Mouse (Mus musculus): ENCODE measurements around the gene Srprb. TPM values are rescaled to one million over a fixed set of nuclear protein-coding genes. Genes with fewer than 3 reads are reported as not detected.
"Not testable (repeated sequence)": the region's sequence is repeated elsewhere in the genome, so short reads cannot be mapped to it uniquely, and the experiment has no call there.

Gene Srprb
- polyA plus RNA-seq, 1 experiment, result 45.9 TPM

GRCm38 (mm10) chr9:103213631-103214030, 11.7 kb upstream of the Srprb start:
- no peak for DNase-seq (ENCODE audit: low read depth, low spot score)
- 70% methylated on average over 2 of the region's 2 CpGs for WGBS

- WGBS, result 41% methylated on average over 28 of the region's 28 CpGs
- DNase-seq (ENCODE audit: low read depth, low spot score), result no peak
Measured at GRCm38 (mm10) chr9:103212654-103213420, 10.9 kb upstream of the Srprb start.

- no peak for DNase-seq (ENCODE audit: low read depth, low spot score)
- 67% methylated on average over 6 of the region's 6 CpGs for WGBS
Measured at GRCm38 (mm10) chr9:103208802-103209423, 7.0 kb upstream of the Srprb start.

GRCm38 (mm10) chr9:103207846-103208245, 5.9 kb upstream of the Srprb start:
- 10% methylated on average over 16 of the region's 16 CpGs for WGBS
- DNase-seq (ENCODE audit: low read depth, low spot score), result no peak

GRCm38 (mm10) chr9:103205786-103206185, 3.8 kb upstream of the Srprb start:
- DNase-seq (ENCODE audit: low read depth, low spot score), result no peak
- WGBS, result 91% methylated on average over 5 of the region's 5 CpGs

GRCm38 (mm10) chr9:103188416-103188815, 13.5 kb downstream of the Srprb start:
- no peak for DNase-seq (ENCODE audit: low read depth, low spot score)
- WGBS, result 95% methylated on average over 4 of the region's 4 CpGs

GRCm38 (mm10) chr9:103186747-103187146, 15.2 kb downstream of the Srprb start:
- no peak for DNase-seq (ENCODE audit: low read depth, low spot score)
- WGBS, result 54% methylated on average over 9 of the region's 9 CpGs

- DNase-seq (ENCODE audit: low read depth, low spot score), result no peak
- WGBS, result 80% methylated on average over 8 of the region's 8 CpGs
Measured at GRCm38 (mm10) chr9:103185946-103186345, 16.0 kb downstream of the Srprb start.

- no peak for DNase-seq (ENCODE audit: low read depth, low spot score)
- WGBS, result 70% methylated on average over 4 of the region's 4 CpGs
Measured at GRCm38 (mm10) chr9:103184855-103185254, 17.1 kb downstream of the Srprb start.

GRCm38 (mm10) chr9:103181886-103182285, 20.1 kb downstream of the Srprb start:
- 88% methylated on average over 8 of the region's 8 CpGs for WGBS
- no peak for DNase-seq (ENCODE audit: low read depth, low spot score)

GRCm38 (mm10) chr9:103180807-103181565, 21.0 kb downstream of the Srprb start:
- 5% methylated on average over 20 of the region's 20 CpGs for WGBS
- DNase-seq (ENCODE audit: low read depth, low spot score), result no peak

- WGBS, result 21% methylated on average over 3 of the region's 3 CpGs
- DNase-seq (ENCODE audit: low read depth, low spot score), result peak; percentile 13
Measured at GRCm38 (mm10) chr9:103180303-103180702, 21.6 kb downstream of the Srprb start.

GRCm38 (mm10) chr9:103175692-103176091, 26.2 kb downstream of the Srprb start:
- no peak for DNase-seq (ENCODE audit: low read depth, low spot score)
- WGBS, result 95% methylated on average over 7 of the region's 7 CpGs

- no peak for DNase-seq (ENCODE audit: low read depth, low spot score)
- WGBS, result 45% methylated on average over 6 of the region's 6 CpGs
Measured at GRCm38 (mm10) chr9:103174771-103175519, 27.0 kb downstream of the Srprb start.

GRCm38 (mm10) chr9:103168771-103169170, 33.2 kb downstream of the Srprb start:
- 68% methylated on average over 7 of the region's 7 CpGs for WGBS
- DNase-seq (ENCODE audit: low read depth, low spot score), result no peak

GRCm38 (mm10) chr9:103168046-103168445, 33.9 kb downstream of the Srprb start:
- WGBS, result 55% methylated on average over 6 of the region's 6 CpGs
- no peak for DNase-seq (ENCODE audit: low read depth, low spot score)

GRCm38 (mm10) chr9:103163806-103164205, 38.1 kb downstream of the Srprb start:
- no peak for DNase-seq (ENCODE audit: low read depth, low spot score)
- 78% methylated on average over 15 of the region's 15 CpGs for WGBS

GRCm38 (mm10) chr9:103155158-103155557, 46.8 kb downstream of the Srprb start:
- 47% methylated on average over 7 of the region's 7 CpGs for WGBS
- DNase-seq (ENCODE audit: low read depth, low spot score), result not testable (repeated sequence)

GRCm38 (mm10) chr9:103154568-103154967, 47.4 kb downstream of the Srprb start:
- 62% methylated on average over 2 of the region's 2 CpGs for WGBS
- DNase-seq (ENCODE audit: low read depth, low spot score), result no peak

- 77% methylated on average over 5 of the region's 5 CpGs for WGBS
- DNase-seq (ENCODE audit: low read depth, low spot score), result no peak
Measured at GRCm38 (mm10) chr9:103153286-103153685, 48.7 kb downstream of the Srprb start.

Data from large intestine, adult 2 months (tissue).